Mouse (Mus musculus) adrenal gland, postnatal 25 days (tissue): Measurements from ENCODE around the gene Lst1. TPM values are rescaled to one million over a fixed set of nuclear protein-coding genes. Genes with fewer than 3 reads are reported as not detected.

Experiments
- microRNA-seq, 2 experiments: library from miRNA; unstranded; fragments of <30 nt; microRNA quantifications; one replicate each; pipeline ENCODE4 v1.2.0; 2021
- total RNA-seq: library from RNA; stranded (reverse); gene quantifications from 2 replicates; pipeline ENCODE4 v1.2.3, GENCODE M21; 2021

Lst1 gene
- total RNA-seq, 1 experiment from 2014 or later, result 5.2 TPM

Small RNA genes lying within 50 kb of the gene (microRNA-seq; reads per million reads assigned to microRNA genes)
- gene Mir6973a, result 0 reads per million in 2 experiments
- gene Mir6974, result 0 reads per million in 2 experiments

Other genes with a start within 250 kb of the Lst1 start
- gene Hspa1b, start 229.2 kb downstream of the Lst1 start, total RNA-seq, result 29.0 and 79.3 TPM in 2 replicates
- gene Gm20481, start 218.5 kb downstream of the Lst1 start, total RNA-seq, result not detected in 2 replicates
- 18.9 and 33.6 TPM in 2 replicates for gene Hspa1a, start 216.3 kb downstream of the Lst1 start, total RNA-seq
- gene Hspa1l, start 215.7 kb downstream of the Lst1 start, total RNA-seq, result 0.27 TPM in 1 of 2 replicates, not detected in the other
- 39.6 and 51.2 TPM in 2 replicates for gene Lsm2, start 206.6 kb downstream of the Lst1 start, total RNA-seq
- 62.4 and 64.8 TPM in 2 replicates for gene Vars, start 187.5 kb downstream of the Lst1 start, total RNA-seq
- gene Vwa7, start 171.9 kb downstream of the Lst1 start, total RNA-seq, result 0.57 and 0.97 TPM in 2 replicates
- 0.61 TPM in 1 of 2 replicates, not detected in the other for gene Sapcd1, start 160.4 kb downstream of the Lst1 start, total RNA-seq
- gene Msh5, start 141.7 kb downstream of the Lst1 start, total RNA-seq, result 1.3 and 1.6 TPM in 2 replicates
- gene Clic1, start 138.5 kb downstream of the Lst1 start, total RNA-seq, result 79.7 and 90.5 TPM in 2 replicates
- 14.2 and 17.8 TPM in 2 replicates for gene Ddah2, start 129.4 kb downstream of the Lst1 start, total RNA-seq
- not detected in 2 replicates for gene Ly6g6c, start 123.1 kb downstream of the Lst1 start, total RNA-seq
- 0.24 TPM in 1 of 2 replicates, not detected in the other for gene Mpig6b, start 122.3 kb downstream of the Lst1 start, total RNA-seq
- not detected in 2 replicates for gene Ly6g6e, start 111.5 kb downstream of the Lst1 start, total RNA-seq
- gene Ly6g6d, start 110.4 kb downstream of the Lst1 start, total RNA-seq, result 1.5 and 2.0 TPM in 2 replicates
- not detected in 2 replicates for gene Ly6g6f, start 102.8 kb downstream of the Lst1 start, total RNA-seq
- gene Abhd16a, start 99.2 kb downstream of the Lst1 start, total RNA-seq, result 67.1 and 84.9 TPM in 2 replicates
- not detected in 2 replicates for gene Ly6g5c, start 80.2 kb downstream of the Lst1 start, total RNA-seq
- gene Ly6g5b, start 73.0 kb downstream of the Lst1 start, total RNA-seq, result 0.30 and 0.81 TPM in 2 replicates
- gene Gpank1, start 67.0 kb downstream of the Lst1 start, total RNA-seq, result 19.0 and 19.4 TPM in 2 replicates
- 201 and 272 TPM in 2 replicates for gene Csnk2b, start 66.4 kb downstream of the Lst1 start, total RNA-seq
- 23.0 and 29.7 TPM in 2 replicates for gene D17H6S53E, start 62.1 kb downstream of the Lst1 start, total RNA-seq
- gene Apom, start 56.4 kb downstream of the Lst1 start, total RNA-seq, result 2.9 TPM in 1 of 2 replicates, not detected in the other
- gene Bag6, start 53.3 kb downstream of the Lst1 start, total RNA-seq, result 403 and 461 TPM in 2 replicates
- 268 and 310 TPM in 2 replicates for gene Prrc2a, start 23.5 kb downstream of the Lst1 start, total RNA-seq
- 2.3 and 3.0 TPM in 2 replicates for gene Aif1, start 12.4 kb downstream of the Lst1 start, total RNA-seq
- 2.8 and 8.5 TPM in 2 replicates for gene Ltb, start 6.0 kb upstream of the Lst1 start, total RNA-seq
- 0.58 and 0.76 TPM in 2 replicates for gene Tnf, start 13.6 kb upstream of the Lst1 start, total RNA-seq
- gene Lta, start 16.9 kb upstream of the Lst1 start, total RNA-seq, result 0.30 TPM in 1 of 2 replicates, not detected in the other
- gene Gm16181, start 32.4 kb upstream of the Lst1 start, total RNA-seq, result not detected in 2 replicates
- 8.0 and 8.4 TPM in 2 replicates for gene Atp6v1g2, start 45.2 kb upstream of the Lst1 start, total RNA-seq
- gene Nfkbil1, start 47.4 kb upstream of the Lst1 start, total RNA-seq, result 18.3 and 24.1 TPM in 2 replicates
- 237 and 249 TPM in 2 replicates for gene Ddx39b, start 53.3 kb upstream of the Lst1 start, total RNA-seq
- gene H2-D1, start 74.3 kb upstream of the Lst1 start, total RNA-seq, result 86.1 and 109 TPM in 2 replicates
- 0.90 and 2.0 TPM in 2 replicates for gene H2-Q1, start 132.0 kb upstream of the Lst1 start, total RNA-seq
- gene H2-Q2, start 153.8 kb upstream of the Lst1 start, total RNA-seq, result 1.1 TPM in 1 of 2 replicates, not detected in the other
- 16.5 and 20.9 TPM in 2 replicates for gene H2-Q4, start 191.2 kb upstream of the Lst1 start, total RNA-seq
- gene H2-Q6, start 236.4 kb upstream of the Lst1 start, total RNA-seq, result 2.1 TPM in 1 of 2 replicates, not detected in the other